Mouse (Mus musculus): ENCODE results near the gene Apom. TPM values are rescaled to one million over a fixed set of nuclear protein-coding genes. Genes with fewer than 3 reads are reported as not detected.

Gene Apom
- total RNA-seq, 2 experiments from 2014 or later = not detected

- DNase-seq (ENCODE audit: low spot score in 2 of 2) = no peak
Observed at GRCm38 (mm10) chr17:35100196-35100765, 31.6 kb downstream of the Apom start.

- DNase-seq (ENCODE audit: low spot score in 2 of 2) = peak in 1 of 2 experiments; percentile 60
Observed at GRCm38 (mm10) chr17:35097164-35097655, 34.6 kb downstream of the Apom start.

- DNase-seq (ENCODE audit: low spot score in 2 of 2) = no peak
Observed at GRCm38 (mm10) chr17:35096597-35096996, 35.3 kb downstream of the Apom start.

- no peak for DNase-seq (ENCODE audit: low spot score in 2 of 2)
Observed at GRCm38 (mm10) chr17:35094475-35095365, 37.1 kb downstream of the Apom start.

- no peak for DNase-seq (ENCODE audit: low spot score in 2 of 2)
Observed at GRCm38 (mm10) chr17:35092403-35093198, 39.2 kb downstream of the Apom start.

GRCm38 (mm10) chr17:35090166-35090932 is 41.5 kb downstream of the Apom start:
- no peak for DNase-seq (ENCODE audit: low spot score in 2 of 2)

- peak; percentile 92 to 96 for DNase-seq (ENCODE audit: low spot score in 2 of 2)
Observed at GRCm38 (mm10) chr17:35088825-35089644, 42.8 kb downstream of the Apom start, which contains the start of gene Abhd16a. TSS of gene Abhd16a (plus strand) at chr17:35089263.

- no peak for DNase-seq (ENCODE audit: low spot score in 2 of 2)
Observed at GRCm38 (mm10) chr17:35088151-35088550, 43.7 kb downstream of the Apom start.

- no peak for DNase-seq (ENCODE audit: low spot score in 2 of 2)
Observed at GRCm38 (mm10) chr17:35085208-35085865, 46.5 kb downstream of the Apom start, which contains the start of gene Ly6g6f. TSS of gene Ly6g6f (minus strand) at chr17:35085610.

- DNase-seq (ENCODE audit: low spot score in 2 of 2) = no peak
Observed at GRCm38 (mm10) chr17:35083929-35084497, 47.8 kb downstream of the Apom start.

- DNase-seq (ENCODE audit: low spot score in 2 of 2) = no peak
Observed at GRCm38 (mm10) chr17:35082841-35083576, 48.8 kb downstream of the Apom start.

GRCm38 (mm10) chr17:35080710-35081109 is 51.1 kb downstream of the Apom start:
- DNase-seq (ENCODE audit: low spot score in 2 of 2) = no peak

GRCm38 (mm10) chr17:35080248-35080647 is 51.6 kb downstream of the Apom start:
- DNase-seq (ENCODE audit: low spot score in 2 of 2) = no peak

GRCm38 (mm10) chr17:35079778-35080177 is 52.1 kb downstream of the Apom start:
- no peak for DNase-seq (ENCODE audit: low spot score in 2 of 2)

Data from layer of hippocampus, adult 18-20 months (tissue).